Mouse (Mus musculus): ENCODE results near the gene Gm27179.
"Not testable (repeated sequence)": the region's sequence is repeated elsewhere in the genome, so short reads cannot be mapped to it uniquely, and the experiment has no call there.

- not testable (repeated sequence) for TF ChIP-seq FLI1 (IDR thresholded peaks at IDR 0.05; ENCODE audit: low read length); GATA1 (IDR thresholded peaks at IDR 0.05; ENCODE audit: borderline replicate concordance, low read length)
Observed at GRCm38 (mm10) chr14:69512449-69512848, at the start of gene Gm27179.

Data from megakaryocyte, embryonic 14.5 days (primary cell).